Mouse (Mus musculus) stomach, adult 2 months (tissue): ENCODE results near the gene Tln2. TPM values are rescaled to one million over a fixed set of nuclear protein-coding genes. Genes with fewer than 3 reads are reported as not detected.

ENCODE experiments used
- polyA plus RNA-seq: library from polyadenylated mRNA; depleted of rRNA; stranded (reverse); fragments of >200 nt; gene quantifications from 2 replicates; pipeline ENCODE4 v1.2.3, GENCODE M21; 2012; rRNA removed

Tln2 gene
- polyA plus RNA-seq: 4.7 and 4.8 TPM in 2 replicates

DNA sequence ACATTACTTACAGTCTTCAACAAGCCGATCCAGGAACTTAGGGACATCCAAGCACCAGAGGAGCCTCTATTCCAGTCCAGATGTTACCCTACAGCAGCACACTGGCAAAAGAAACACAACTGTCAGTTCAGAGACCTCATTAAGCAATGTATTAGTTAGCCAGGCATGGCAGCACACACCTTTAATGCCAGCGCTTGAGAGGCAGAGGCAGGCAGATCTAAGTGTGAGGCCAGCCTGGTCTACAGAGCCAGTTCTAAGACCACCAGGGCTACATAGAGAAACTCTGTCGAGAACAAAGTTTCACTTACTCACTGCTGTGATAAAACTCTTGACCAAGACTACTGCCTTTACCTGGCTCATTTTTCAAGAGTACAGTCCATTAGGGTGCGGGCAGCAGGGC lies at the start of gene Tln2:
TSS of gene Tln2 (minus strand) at position 101 of the 400 bp plus-strand sequence.

Other genes starting within 250 kb of the Tln2 start
- 20.8 and 72.9 TPM in 2 replicates for gene C2cd4b, start 199.7 kb upstream of the Tln2 start, polyA plus RNA-seq